Mouse (Mus musculus): ENCODE measurements around the gene Igf1.

Igf1 gene

GRCm38 (mm10) chr10:87885326-87886040, 27.4 kb downstream of the Igf1 start:
- ChIA-PET CTCF (no interaction called here), POLR2A (no interaction called here)

GRCm38 (mm10) chr10:87889850-87890249, 31.8 kb downstream of the Igf1 start:
- CTCF ChIA-PET: no interaction called here
- POLR2A ChIA-PET: no interaction called here

GRCm38 (mm10) chr10:87892256-87892655, 34.2 kb downstream of the Igf1 start:
- ChIA-PET CTCF (no interaction called here), POLR2A (no interaction called here)

GRCm38 (mm10) chr10:87893272-87893671, 35.2 kb downstream of the Igf1 start:
- ChIA-PET POLR2A (no interaction called here), CTCF (interaction anchor here in 1 of 4 experiments (0.7 kb wide), 1 partner anchor 31 kb away, joined by 3 read pairs; no protein-coding TSS in a partner anchor)

DNA sequence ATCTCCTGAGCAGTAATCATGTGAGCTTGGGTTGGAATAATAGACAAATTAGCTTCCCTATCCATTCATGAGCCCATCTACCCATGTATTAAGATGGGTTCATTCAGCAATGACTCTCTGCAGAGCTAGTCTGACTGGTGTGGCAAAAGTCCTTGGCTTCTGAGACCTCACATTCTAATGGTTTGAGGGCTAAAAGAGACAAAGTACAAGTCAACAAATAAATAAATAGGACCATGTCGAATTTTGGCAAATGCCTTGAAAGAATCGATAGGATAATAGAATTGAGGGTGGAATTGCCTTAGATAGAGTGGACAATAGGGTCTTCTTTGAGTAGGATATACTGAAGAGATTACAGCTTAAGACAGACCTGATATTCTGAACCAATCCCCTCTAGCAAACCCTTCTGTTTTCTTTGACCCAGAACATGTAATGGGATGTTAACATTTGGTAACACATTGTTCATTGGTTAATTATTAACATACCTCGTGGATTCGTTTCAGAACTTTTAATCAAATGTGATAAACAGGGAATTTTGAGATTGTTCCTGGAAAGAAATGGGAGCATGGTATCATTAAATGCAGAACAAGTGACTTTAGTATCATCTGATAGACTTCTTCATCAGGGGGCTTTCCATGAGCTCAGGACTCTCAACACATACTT, 36.5 kb downstream of the Igf1 start:
- CTCF ChIA-PET: no interaction called here
- POLR2A ChIA-PET: no interaction called here

DNA sequence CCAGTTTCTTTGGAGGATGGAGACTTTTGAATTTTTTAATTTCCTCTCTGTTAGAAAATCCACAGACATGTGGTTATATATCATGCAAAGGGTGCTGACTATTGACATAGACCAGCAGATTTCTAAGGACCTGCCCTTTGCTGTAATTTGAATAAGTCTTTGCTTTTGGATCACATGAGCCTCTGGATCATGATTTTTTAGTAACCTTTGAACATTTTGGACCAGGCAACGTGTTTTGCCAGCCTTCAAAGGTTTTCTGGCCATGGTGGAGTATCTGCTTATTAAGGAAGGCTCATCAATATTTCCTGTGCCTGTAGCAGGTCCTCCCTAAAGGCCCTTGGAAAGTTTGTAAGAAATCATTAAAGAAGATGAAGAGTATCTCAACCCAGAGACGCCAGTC, 37.3 kb downstream of the Igf1 start:
- POLR2A ChIA-PET: no interaction called here
- CTCF ChIA-PET: no interaction called here

DNA sequence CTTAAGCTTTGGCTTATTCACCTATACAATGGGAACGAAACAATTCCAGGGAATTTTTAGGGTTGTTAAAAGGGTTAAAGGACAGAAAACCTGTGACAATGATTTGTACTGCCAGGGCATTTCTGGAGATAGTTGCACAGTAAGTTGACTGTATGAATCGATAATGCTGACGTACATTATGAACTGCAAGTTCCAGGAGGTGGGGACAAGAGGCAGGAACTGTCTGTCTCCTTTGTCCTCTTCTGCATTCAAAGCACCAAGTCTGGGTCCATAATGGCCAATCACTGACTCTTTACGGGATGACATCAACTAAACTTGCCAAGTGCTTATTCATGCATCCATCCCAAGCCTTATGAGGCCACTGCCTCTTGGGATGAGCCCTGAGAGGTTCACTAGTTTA, 39.3 kb downstream of the Igf1 start:
- POLR2A ChIA-PET: no interaction called here

DNA sequence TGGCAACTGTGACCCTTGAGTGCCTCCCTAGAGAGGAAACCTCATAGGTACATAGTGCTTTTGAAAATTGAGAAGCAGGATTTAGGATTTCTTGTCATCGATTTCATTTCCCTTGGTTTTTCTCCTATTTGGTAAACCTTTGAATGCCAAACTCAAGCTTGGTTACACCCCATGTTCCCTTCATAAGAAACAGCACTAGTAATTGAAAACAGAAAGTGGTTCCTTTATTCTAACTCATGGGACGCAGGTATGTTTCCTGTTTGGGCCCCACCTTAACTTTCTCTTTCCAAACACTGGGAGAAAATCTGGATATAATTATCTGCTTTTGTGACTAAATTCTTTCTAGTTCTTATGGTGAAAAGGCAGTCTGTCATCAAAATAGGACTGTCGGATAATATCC, 40.8 kb downstream of the Igf1 start:
- CTCF ChIA-PET: no interaction called here
- POLR2A ChIA-PET: no interaction called here

More for the DNA sequence above, 39.3 kb downstream of the Igf1 start:
- CTCF ChIA-PET: no interaction called here

DNA sequence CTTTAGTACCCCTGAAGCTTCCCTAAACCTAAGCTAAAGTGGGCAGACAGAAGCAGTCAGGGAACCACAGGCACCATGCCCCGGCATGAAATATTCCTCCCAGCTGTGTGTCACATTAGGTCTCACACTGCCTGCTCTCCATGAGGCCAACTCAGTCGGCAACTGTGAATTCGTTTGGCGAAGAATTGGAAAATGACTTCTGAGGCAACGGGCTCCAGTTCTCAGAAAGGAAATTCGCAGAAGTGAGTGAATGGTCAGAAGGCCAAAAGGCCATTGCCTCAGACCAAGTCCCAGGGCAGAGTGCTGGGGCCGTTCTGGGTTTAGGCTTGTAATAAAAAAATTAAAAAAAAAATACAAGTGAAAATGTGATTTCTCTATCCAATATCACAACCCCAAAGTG, 43.9 kb downstream of the Igf1 start:
- CTCF ChIA-PET: no interaction called here
- POLR2A ChIA-PET: no interaction called here

- ChIA-PET POLR2A (interaction anchor here in 2 of 4 experiments (0.6 kb wide), 2 partner anchors 450 to 1017 kb away, joined by 3 read pairs; no protein-coding TSS in a partner anchor), CTCF (no interaction called here)
Observed at GRCm38 (mm10) chr10:87904324-87904723, 46.3 kb downstream of the Igf1 start.

DNA sequence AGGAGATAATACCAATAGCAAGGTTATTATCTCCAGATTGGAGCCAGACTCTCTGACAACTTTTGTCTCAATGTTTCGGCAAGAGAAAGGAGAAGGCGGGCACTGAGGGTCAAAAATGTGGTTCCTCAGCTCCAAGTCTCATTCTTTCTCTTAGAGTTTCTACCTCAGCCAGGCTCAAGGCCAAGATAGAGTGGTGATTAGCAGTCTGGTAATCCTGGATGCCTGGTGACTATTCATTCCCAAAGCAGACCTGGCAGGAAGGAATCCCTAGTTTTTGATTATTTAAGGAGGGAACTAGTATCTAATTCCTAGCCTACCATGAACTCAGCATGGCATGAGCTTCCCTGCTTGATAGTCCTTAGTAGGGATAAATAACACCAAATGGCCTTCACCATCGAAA, 47.0 kb downstream of the Igf1 start:
- CTCF ChIA-PET: no interaction called here
- POLR2A ChIA-PET: interaction anchor here in 1 of 4 experiments (0.7 kb wide), 1 partner anchor 22 kb away, joined by 3 read pairs; no protein-coding TSS in a partner anchor

GRCm38 (mm10) chr10:87906121-87906520, 48.1 kb downstream of the Igf1 start:
- ChIA-PET CTCF (no interaction called here), POLR2A (no interaction called here)

DNA sequence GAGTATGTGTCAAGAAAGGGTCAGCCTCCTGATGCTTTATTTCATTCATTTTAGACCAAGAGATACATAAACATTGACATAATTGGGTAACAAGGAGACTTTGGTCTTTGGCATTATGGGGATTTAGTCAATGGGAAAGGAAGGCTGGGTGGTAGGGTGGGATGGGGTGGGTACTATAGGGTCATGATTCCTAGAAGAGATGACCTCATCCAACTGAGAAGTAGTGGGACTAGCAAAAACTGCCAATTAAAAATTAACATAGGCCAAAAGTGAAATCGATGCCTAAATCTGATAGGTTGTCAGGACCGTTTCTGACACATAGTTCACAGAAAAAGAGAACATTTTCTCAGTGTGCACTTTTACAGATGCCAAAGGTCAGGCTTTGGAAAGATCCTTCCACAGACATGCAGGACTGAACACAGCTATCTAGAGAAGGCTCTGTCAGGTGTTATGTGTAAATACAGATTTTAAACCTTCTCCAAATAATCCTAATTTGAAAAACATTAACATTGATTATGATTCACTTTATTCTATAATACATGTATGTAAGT, 48.8 kb downstream of the Igf1 start:
- ChIA-PET CTCF (no interaction called here), POLR2A (interaction anchor here in 2 of 4 experiments (0.7 kb wide), 2 partner anchors 96 to 307 kb away, joined by 4 read pairs; no protein-coding TSS in a partner anchor)

DNA sequence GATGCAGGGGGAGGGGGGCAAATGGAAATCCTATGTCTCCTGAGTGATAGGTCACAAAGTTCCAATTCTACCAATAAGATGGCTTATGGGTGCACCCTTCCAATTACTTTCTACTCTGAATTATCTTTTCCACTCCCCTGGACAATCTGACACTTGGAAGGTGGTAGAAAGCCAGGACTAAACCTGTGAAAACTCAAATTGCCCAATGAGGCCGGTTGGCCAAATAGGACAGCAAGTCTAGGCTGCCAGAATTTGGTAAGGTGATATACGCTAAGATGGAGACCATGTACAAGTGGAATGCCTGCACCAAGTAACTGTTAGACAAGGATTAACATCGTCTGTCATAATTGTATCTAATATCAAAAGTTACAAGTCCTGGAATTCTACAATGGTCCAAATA, 55.8 kb downstream of the Igf1 start:
- CTCF ChIA-PET: no interaction called here
- POLR2A ChIA-PET: no interaction called here

GRCm38 (mm10) chr10:87914932-87915331, 56.9 kb downstream of the Igf1 start:
- CTCF ChIA-PET: no interaction called here
- POLR2A ChIA-PET: interaction anchor here in 3 of 4 experiments (0.7 to 1.4 kb wide), 3 partner anchors 11 to 902 kb away, joined by 4 to 6 read pairs (median 4); no protein-coding TSS in a partner anchor

DNA sequence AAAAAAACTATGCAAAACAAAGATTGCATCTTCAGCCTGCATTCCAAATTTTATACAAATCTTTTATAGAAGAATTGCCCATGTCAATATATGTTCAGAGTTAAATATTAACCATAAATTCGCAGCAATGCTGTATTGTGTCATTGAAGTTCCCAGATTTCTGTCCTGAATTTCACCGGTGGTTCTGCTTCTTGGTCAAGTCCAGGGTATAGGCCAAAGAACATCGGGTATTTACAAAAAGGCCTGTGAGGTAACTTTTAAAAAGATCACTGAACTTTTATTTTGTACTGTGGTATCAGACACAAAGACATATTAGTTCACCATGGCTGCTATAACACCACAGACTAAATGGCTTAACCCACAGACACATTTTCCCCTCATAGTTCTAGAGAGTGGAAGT, 57.7 kb downstream of the Igf1 start:
- POLR2A ChIA-PET: interaction anchor here in 3 of 4 experiments (0.7 to 1.4 kb wide), 3 partner anchors 11 to 901 kb away, joined by 4 to 6 read pairs (median 4); no protein-coding TSS in a partner anchor
- CTCF ChIA-PET: no interaction called here

- ChIA-PET CTCF (no interaction called here), POLR2A (no interaction called here)
Observed at GRCm38 (mm10) chr10:87922263-87922662, 64.2 kb downstream of the Igf1 start.

DNA sequence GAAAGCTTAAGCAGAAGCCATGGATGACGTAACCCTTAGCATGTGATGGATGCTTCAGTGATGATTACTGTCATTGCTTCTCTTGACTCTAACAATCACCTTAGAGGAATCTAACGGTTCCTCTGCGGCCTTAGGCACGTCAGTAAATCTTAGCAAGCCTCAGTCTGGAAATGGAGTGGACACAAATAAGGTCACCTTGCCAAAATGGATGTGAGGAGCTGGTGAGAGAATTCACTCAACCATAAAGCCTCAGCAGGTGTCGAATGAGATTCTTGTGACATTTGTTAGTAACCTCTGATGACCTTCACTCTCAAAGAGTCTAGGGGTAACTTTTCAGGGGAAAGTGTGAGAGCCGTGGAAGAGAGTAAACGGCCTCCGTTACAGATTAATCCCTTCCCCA, 68.5 kb downstream of the Igf1 start:
- ChIA-PET CTCF (interaction anchor here in 2 of 4 experiments (0.6 to 1.8 kb wide), 3 partner anchors 66 to 149 kb away, joined by 3 to 5 read pairs (median 3); no protein-coding TSS in a partner anchor), POLR2A (interaction anchor here (0.6 to 1.8 kb wide), 14 partner anchors 10 to 805 kb away, joined by 3 to 8 read pairs (median 4); partner anchors contain the start of gene Arl1 (in 1 of the 4))

GRCm38 (mm10) chr10:87927131-87927609, 69.1 kb downstream of the Igf1 start:
- ChIA-PET CTCF (interaction anchor here in 3 of 4 experiments (0.6 to 1.8 kb wide), 10 partner anchors 9 to 179 kb away, joined by 3 to 7 read pairs (median 4); no protein-coding TSS in a partner anchor), POLR2A (interaction anchor here (0.6 to 1.8 kb wide), 15 partner anchors 9 to 1148 kb away, joined by 3 to 8 read pairs (median 4); partner anchors contain the start of genes Arl1 (in 1 of the 4) and Nt5dc3 (in 1 of the 4))

- ChIA-PET POLR2A (no interaction called here), CTCF (no interaction called here)
Observed at GRCm38 (mm10) chr10:87948192-87948591, 90.1 kb downstream of the Igf1 start.

Measured in embryonic stem cell, embryonic (primary cell).